Mouse (Mus musculus): ENCODE measurements around the gene Mum1. TPM values are rescaled to one million over a fixed set of nuclear protein-coding genes. Genes with fewer than 3 reads are reported as not detected.
"Not testable (repeated sequence)": the region's sequence is repeated elsewhere in the genome, so short reads cannot be mapped to it uniquely, and the experiment has no call there.

Gene Mum1
- polyA plus RNA-seq, 1 experiment from 2014 or later = 112 TPM

GRCm38 (mm10) chr10:80208841-80209371 lies 17.3 kb upstream of the Mum1 start:
- Histone ChIP-seq H3K9me3 (no peaks in the 10 kb centered on the region), H3K4me1 (replicated peaks) (peaks cover 9% of the 10 kb centered on the region; the same call in 1 of the 2 replicates), H3K27ac (no peak overlapping the region), H3K36me3 (no peaks in the 10 kb centered on the region), H3K9ac (replicated peaks) (no peak overlapping the region; the same call in 1 of the 2 replicates), H3K4me3 (replicated peaks) (no peak overlapping the region), H3K27me3 (peaks cover 23% of the 10 kb centered on the region), H3K4me2 (peak overlapping the region; percentile 2)
- 11% methylated on average over 24 of the region's 24 CpGs for WGBS
- no peak for ATAC-seq (ENCODE audit: insufficient number of reproducible peaks, insufficient read depth, low FRiP score, low TSS enrichment, low read depth)

DNA sequence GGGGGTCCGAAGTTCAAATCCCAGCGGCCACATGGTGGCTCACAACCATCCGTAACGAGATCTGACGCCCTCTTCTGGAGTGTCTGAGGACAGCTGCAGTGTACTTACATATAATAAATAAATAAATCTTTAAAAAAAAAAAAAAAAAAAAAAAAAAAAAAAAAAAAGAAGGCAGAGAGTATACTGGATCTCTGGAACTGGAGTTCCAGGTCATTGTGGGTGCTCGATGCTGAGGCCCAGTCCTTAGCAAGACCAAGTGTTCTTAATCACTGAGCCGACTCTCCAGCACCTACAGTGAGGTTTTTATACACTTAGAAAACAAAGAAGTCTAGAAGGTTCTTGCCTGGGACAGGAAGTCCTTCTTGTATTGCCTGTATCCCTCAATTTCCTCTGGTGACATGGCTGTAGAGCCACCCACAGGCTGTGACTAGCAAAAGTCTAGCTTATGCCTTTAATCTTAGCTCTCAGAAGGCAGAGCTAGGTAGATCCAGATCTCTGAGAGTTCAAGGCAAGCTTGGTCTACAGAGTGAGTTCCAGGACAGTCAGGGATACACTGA lies 14.6 kb upstream of the Mum1 start:
- 72% methylated on average over 7 of the region's 7 CpGs for WGBS

DNA sequence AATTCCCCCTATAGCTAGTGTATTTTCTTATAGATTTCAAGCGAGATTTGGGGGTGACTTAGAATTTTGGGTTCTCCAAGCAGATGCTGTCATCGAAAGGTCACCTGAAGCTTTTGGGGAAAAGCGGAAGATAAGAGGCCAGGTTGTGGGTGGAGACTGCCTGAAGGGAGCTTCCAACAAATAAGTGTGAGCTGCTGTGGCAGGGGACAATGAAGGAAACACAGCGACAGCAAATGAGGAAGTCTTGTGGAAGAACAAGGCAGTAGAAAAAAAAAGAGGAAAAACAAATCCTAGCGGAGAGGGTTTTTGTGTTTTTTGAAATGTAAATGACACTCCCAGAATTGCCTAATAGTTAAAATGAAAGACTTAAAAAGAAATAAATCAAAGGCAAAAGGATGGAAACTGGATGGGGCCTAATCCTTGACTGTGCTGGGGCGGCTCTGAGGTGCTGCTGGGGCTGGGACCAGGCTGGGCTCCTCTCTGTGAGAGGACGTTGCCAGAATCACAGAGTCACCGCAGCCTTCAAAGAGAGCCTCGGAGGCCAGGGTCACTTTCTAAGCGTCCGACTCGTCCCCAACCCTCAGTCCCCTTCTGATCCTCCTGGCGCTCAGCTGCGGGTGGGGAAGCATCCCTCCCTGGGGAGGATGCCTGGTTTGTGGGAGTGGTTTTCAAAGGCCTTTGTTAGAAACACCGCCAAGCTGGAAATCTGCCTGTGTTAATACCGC lies 11.0 kb upstream of the Mum1 start:
- no peak for ATAC-seq (ENCODE audit: insufficient number of reproducible peaks, insufficient read depth, low FRiP score, low TSS enrichment, low read depth)
- no peak overlapping the region for H3K27ac ChIP-seq
- H3K36me3 ChIP-seq = no peaks in the 10 kb centered on the region
- H3K9me3 ChIP-seq = no peaks in the 10 kb centered on the region
- H3K4me3 ChIP-seq (replicated peaks) = no peak overlapping the region
- H3K4me2 ChIP-seq = no peak overlapping the region
- no peak overlapping the region for H3K9ac ChIP-seq (replicated peaks)
- WGBS = 30% methylated on average over 16 of the region's 16 CpGs
- no peaks in the 10 kb centered on the region for H3K27me3 ChIP-seq
- H3K4me1 ChIP-seq (replicated peaks) = no peaks in the 10 kb centered on the region

More for the DNA sequence above, 14.6 kb upstream of the Mum1 start:
- H3K9ac ChIP-seq (replicated peaks); H3K4me3 ChIP-seq (replicated peaks); H3K4me1 ChIP-seq (replicated peaks); ATAC-seq (ENCODE audit: insufficient number of reproducible peaks, insufficient read depth, low FRiP score, low TSS enrichment, low read depth); H3K36me3 ChIP-seq; H3K4me2 ChIP-seq; H3K27ac ChIP-seq; H3K9me3 ChIP-seq: not testable (repeated sequence)
- H3K27me3 ChIP-seq = peaks cover 23% of the 10 kb centered on the region

DNA sequence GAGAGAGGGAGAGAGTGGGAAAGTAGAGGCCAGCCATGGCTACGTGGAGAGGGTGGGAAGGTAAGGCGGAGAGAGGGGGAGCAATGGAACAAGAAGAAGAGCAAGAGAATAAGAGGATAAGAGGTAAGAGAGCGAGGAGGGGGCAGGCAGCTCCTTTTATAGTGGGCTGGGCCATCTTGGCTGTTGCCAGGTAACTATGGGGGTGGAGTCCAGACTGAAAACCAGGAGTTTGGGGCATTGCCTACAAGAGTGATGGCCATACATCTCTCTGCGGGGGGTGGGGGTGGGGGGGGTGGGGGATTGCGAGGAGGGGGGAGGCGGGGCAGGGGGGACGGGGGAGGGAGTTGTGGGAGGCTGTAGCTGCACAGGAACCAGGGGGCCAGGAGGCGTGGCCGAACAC lies 5.6 kb upstream of the Mum1 start:
- ATAC-seq (ENCODE audit: insufficient number of reproducible peaks, insufficient read depth, low FRiP score, low TSS enrichment, low read depth) = no peak
- no peak overlapping the region for H3K27ac ChIP-seq
- H3K9me3 ChIP-seq = no peaks in the 10 kb centered on the region
- H3K4me2 ChIP-seq = no peak overlapping the region
- no peak overlapping the region for H3K9ac ChIP-seq (replicated peaks)
- WGBS = 43% methylated on average over 6 of the region's 9 CpGs
- peaks cover 14% of the 10 kb centered on the region for H3K4me1 ChIP-seq (replicated peaks)
- no peak overlapping the region for H3K4me3 ChIP-seq (replicated peaks)
- H3K36me3 ChIP-seq = no peaks in the 10 kb centered on the region
- no peaks in the 10 kb centered on the region for H3K27me3 ChIP-seq

DNA sequence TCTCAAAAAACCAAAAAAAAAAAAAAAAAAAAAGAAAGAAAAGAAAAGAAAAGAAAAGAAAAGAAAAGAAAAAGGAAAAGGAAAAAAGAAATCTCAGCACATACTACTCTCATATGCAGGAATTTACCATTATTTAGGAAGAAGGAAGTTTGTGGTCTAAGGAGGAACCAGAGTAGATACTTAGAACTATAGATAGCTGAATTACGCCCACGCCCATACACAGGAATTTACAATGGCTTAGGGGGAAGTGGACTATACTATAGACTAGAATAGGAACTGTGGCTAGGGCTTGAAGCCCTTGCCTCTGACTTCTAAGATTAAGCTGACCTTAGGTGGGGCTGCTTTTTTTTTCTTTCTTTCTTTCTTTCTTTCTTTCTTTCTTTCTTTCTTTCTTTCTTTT lies 3.1 kb upstream of the Mum1 start:
- peaks cover 28% of the 10 kb centered on the region for H3K4me1 ChIP-seq (replicated peaks)
- ATAC-seq (ENCODE audit: insufficient number of reproducible peaks, insufficient read depth, low FRiP score, low TSS enrichment, low read depth); H3K27me3 ChIP-seq; H3K36me3 ChIP-seq; H3K4me2 ChIP-seq; H3K9me3 ChIP-seq; H3K9ac ChIP-seq (replicated peaks); H3K4me3 ChIP-seq (replicated peaks); H3K27ac ChIP-seq: not testable (repeated sequence)
- WGBS = 86% methylated on average over 2 of the region's 2 CpGs

DNA sequence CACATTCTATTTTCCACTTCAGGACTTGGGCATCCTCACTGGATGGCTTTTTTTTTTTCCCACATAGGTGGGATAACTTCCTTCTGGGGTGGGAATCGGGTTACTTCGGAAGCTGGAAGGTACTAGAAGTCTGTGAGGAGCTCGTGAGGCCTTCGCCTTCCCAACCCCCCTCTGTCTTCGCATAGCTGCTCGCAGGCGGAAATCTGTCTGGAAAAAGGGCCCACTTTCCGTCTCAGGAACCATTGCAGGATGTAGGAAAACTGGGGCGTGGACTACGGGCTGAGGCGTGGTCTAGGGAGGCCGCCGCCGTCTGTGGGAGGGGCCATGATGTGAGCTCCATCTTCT lies 191 bp upstream of the Mum1 start:
- peak overlapping the region; percentile 95 for H3K27ac ChIP-seq
- H3K4me2 ChIP-seq = peak overlapping the region; percentile 91
- H3K4me3 ChIP-seq (replicated peaks) = peak overlapping the region; percentile 93
- H3K4me1 ChIP-seq (replicated peaks) = peaks cover 50% of the 10 kb centered on the region
- H3K27me3 ChIP-seq = no peaks in the 10 kb centered on the region
- H3K9ac ChIP-seq (replicated peaks) = 0 out of 2 replicates have a peak overlapping the region, but pooled peaks have one; percentile 38
- ATAC-seq (ENCODE audit: insufficient number of reproducible peaks, insufficient read depth, low FRiP score, low TSS enrichment, low read depth) = no peak
- H3K36me3 ChIP-seq = peaks cover 21% of the 10 kb centered on the region
- under 1% methylated on average over 14 of the region's 14 CpGs for WGBS
- H3K9me3 ChIP-seq = no peaks in the 10 kb centered on the region

DNA sequence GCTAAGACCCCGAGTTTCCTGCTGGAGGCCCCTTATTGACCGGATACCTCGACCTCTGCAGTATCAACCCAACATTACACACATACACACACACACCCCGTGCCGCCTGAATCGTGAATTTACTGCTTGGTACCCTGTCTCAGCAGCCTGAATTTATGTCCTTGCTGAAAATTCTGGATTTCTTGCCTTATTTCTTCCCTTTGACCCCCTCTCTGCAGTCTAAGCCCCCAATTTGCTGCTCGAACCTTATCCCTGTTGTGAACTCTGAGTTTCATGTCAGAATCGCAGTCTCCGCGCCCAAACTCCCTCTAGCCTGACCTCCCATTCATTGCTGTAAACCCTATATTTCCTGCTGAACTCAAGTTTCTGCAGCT lies 919 bp downstream of the Mum1 start:
- Histone ChIP-seq H3K4me2 (peak overlapping the region; percentile 91), H3K27me3 (no peaks in the 10 kb centered on the region), H3K9me3 (no peaks in the 10 kb centered on the region), H3K36me3 (peaks cover 32% of the 10 kb centered on the region), H3K9ac (replicated peaks) (peak overlapping the region; percentile 94), H3K4me1 (replicated peaks) (peaks cover 48% of the 10 kb centered on the region), H3K27ac (peak overlapping the region; percentile 95), H3K4me3 (replicated peaks) (peak overlapping the region; percentile 93)
- ATAC-seq (ENCODE audit: insufficient number of reproducible peaks, insufficient read depth, low FRiP score, low TSS enrichment, low read depth) = no peak
- 4% methylated on average over 10 of the region's 10 CpGs for WGBS

DNA sequence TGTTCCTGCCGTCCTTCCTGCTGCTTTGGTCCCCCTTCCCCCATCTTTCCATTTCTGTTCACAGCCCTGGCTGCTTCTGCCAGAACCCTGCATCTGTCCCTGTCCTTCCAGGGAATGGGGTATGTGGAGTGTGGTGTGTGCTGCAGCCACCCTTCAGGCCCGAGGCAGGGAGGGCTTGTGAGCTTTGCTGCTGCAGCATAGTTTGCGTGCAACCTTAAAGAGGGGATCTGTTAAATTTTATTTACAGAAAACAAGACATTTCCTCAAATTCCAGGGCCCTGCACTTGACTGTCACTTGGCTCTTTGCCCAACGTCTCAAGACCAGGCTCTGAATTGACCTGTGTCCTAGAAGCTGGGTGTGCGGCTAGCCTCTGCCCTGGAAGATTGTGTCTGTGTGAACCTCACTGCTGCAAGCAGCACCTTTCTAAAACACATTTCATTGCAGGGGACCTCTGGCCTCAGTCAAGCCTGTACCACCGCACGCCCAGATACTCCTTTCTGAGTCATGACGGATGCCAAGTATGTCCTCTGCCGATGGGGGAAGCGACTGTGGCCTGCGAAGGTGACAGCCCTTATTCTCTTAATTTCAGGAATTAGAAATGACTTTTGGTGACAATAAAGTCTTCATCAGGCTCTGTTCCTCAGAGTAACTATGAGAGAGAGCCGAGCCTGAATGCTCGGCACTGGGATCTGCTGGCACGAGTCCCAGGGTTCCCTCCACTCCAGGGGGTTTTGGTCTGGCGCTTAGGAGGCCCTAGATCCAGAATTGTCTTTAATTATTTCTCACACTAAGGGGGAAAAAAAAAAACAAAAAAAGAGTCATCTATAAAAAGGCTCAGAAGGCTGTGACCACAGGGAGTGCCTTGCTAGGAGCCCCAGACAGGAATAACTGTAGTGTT lies 1.9 kb downstream of the Mum1 start:
- Histone ChIP-seq H3K27ac (peak overlapping the region; percentile 95), H3K9me3 (no peaks in the 10 kb centered on the region), H3K4me3 (replicated peaks) (peak overlapping the region; percentile 93), H3K27me3 (no peaks in the 10 kb centered on the region), H3K4me1 (replicated peaks) (peaks cover 57% of the 10 kb centered on the region), H3K9ac (replicated peaks) (peak overlapping the region; percentile 94), H3K4me2 (peak overlapping the region; percentile 91), H3K36me3 (peaks cover 42% of the 10 kb centered on the region)
- ATAC-seq (ENCODE audit: insufficient number of reproducible peaks, insufficient read depth, low FRiP score, low TSS enrichment, low read depth) = no peak
- 58% methylated on average over 15 of the region's 15 CpGs for WGBS

- H3K4me2 ChIP-seq = no peak overlapping the region
- no peak overlapping the region for H3K27ac ChIP-seq
- peaks cover 24% of the 10 kb centered on the region for H3K4me1 ChIP-seq (replicated peaks)
- H3K9ac ChIP-seq (replicated peaks) = no peak overlapping the region
- WGBS = 96% methylated on average over 13 of the region's 13 CpGs
- no peak for ATAC-seq (ENCODE audit: insufficient number of reproducible peaks, insufficient read depth, low FRiP score, low TSS enrichment, low read depth)
- H3K4me3 ChIP-seq (replicated peaks) = no peak overlapping the region
- H3K27me3 ChIP-seq = no peaks in the 10 kb centered on the region
- H3K36me3 ChIP-seq = peaks cover 100% of the 10 kb centered on the region
- H3K9me3 ChIP-seq = no peaks in the 10 kb centered on the region
Measured at GRCm38 (mm10) chr10:80236145-80236825, 10.1 kb downstream of the Mum1 start.

DNA sequence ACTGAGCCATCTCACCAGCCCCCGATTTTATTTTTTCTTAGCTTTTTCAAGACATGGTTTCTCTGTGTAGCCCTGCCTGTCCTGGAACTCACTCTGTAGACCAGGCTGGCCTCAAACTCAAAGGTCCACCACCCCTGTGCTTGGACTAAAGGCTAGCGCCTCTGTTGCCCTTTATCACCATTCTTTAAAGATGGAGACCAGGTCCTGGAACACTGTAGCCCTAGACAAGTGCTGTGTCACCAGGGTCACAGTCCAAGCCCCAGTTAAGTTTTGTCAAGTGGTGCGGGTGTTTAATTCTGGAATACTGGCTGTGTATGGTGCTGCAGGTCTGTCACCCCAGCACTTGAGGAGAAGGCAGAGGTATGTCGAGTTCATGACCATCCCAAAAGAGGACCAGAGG lies 10.8 kb downstream of the Mum1 start:
- no peak for ATAC-seq (ENCODE audit: insufficient number of reproducible peaks, insufficient read depth, low FRiP score, low TSS enrichment, low read depth)
- Histone ChIP-seq H3K27ac (no peak overlapping the region), H3K4me1 (replicated peaks) (peaks cover 20% of the 10 kb centered on the region), H3K9me3 (no peaks in the 10 kb centered on the region), H3K4me3 (replicated peaks) (no peak overlapping the region), H3K9ac (replicated peaks) (no peak overlapping the region), H3K36me3 (peaks cover 100% of the 10 kb centered on the region), H3K4me2 (no peak overlapping the region), H3K27me3 (no peaks in the 10 kb centered on the region)
- 90% methylated on average over 4 of the region's 4 CpGs for WGBS

- peaks cover 8% of the 10 kb centered on the region for H3K4me1 ChIP-seq (replicated peaks)
- H3K27me3 ChIP-seq = no peaks in the 10 kb centered on the region
- 92% methylated on average over 3 of the region's 3 CpGs for WGBS
- no peak overlapping the region for H3K4me3 ChIP-seq (replicated peaks)
- peaks cover 100% of the 10 kb centered on the region for H3K36me3 ChIP-seq
- H3K4me2 ChIP-seq = no peak overlapping the region
- H3K9ac ChIP-seq (replicated peaks) = no peak overlapping the region
- no peak for ATAC-seq (ENCODE audit: insufficient number of reproducible peaks, insufficient read depth, low FRiP score, low TSS enrichment, low read depth)
- H3K27ac ChIP-seq = no peak overlapping the region
- no peaks in the 10 kb centered on the region for H3K9me3 ChIP-seq
Measured at GRCm38 (mm10) chr10:80238306-80238705, 12.1 kb downstream of the Mum1 start.
